Mouse (Mus musculus): Measurements from ENCODE around the gene Phyhd1.

The Phyhd1 gene

GRCm38 (mm10) chr2:30285416-30286181 lies 19.6 kb downstream of the Phyhd1 start:
- DNase-seq, result no peak

DNA sequence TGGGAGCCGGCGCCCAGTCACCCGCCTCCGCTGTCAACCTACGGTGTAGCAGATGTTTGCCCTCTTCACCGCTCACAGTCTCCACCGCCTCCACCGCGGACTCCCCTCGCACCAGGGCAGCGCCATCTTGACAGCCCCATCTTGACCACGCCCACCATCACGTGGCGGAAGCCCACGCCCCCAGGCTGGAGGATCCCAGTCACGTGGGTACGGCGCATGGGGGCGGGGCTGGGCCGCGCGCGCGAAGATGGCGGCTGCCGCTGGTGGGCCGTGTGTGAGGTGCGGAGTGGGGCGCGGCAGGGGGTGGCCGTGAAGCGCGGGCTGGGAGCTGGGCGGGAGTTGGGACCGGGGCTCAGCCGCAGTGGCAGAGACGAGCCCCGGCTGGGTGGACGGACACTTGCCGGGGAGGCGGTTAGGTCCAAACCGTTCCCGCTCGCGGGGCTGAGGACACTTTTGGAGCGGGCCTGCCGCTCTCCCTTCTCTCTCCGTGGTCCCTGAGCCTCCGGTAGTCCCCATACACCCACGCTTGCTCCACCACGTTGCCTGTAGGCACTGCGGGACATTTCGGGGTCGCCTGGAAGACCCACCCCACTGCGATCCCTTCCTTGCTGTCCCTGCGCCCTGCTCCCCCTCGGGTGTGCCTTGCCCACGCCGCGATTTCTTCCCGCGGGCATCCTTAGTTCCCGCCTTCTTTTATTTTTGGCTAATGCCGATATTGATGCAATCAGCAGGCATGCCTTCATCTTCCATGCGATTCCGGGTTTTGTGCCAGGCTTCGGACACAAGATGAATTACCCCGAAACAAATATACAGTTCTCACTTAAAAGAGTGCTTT lies 20.4 kb downstream of the Phyhd1 start, which contains the start of the genes Dolk and Nup188:
Gene Dolk, minus strand, starts transcription at position 143 of the 835 bp plus-strand sequence.
Gene Nup188, plus strand, starts transcription at position 206 of the 835 bp plus-strand sequence.
- peak; percentile 95 for DNase-seq

DNA sequence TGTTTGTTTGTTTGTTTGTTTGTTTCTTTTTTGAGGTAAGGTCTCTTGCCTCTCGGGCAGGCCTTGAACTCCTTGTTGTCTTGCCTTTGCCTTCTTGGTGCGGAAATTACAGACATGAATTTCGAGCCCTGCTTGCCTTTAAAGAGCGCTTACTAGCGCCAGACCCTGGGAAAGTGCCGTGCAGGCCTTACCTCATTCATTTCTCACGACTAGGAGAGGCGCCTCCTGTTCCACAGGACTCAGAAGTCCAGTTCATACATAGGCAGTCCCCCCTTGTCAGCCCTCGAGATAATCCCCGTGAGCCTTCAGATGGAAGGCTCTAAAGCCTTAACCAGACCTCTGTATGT lies 21.0 kb downstream of the Phyhd1 start:
- DNase-seq, result no peak

DNA sequence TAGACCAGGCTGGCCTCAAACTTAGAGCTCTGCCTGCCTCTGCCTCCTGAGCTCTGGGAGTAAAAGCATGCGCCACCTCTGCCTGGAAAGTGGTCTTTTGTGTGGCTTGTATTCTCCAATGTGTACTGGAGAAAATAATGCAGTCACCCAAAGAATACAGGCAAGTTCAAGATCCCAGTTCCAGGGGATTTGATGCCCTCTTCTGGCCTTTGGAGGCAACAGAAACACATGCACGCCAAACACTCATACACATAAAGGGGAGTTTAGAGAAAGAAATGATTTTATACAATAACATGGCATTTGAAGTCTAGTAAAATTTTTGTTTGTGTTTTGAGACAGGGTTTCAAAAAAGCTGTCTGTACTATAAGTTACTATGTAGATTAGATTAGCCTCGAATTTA lies 33.5 kb downstream of the Phyhd1 start:
- DNase-seq, result no peak

GRCm38 (mm10) chr2:30299966-30300365 lies 34.0 kb downstream of the Phyhd1 start:
- DNase-seq, result no peak

DNA sequence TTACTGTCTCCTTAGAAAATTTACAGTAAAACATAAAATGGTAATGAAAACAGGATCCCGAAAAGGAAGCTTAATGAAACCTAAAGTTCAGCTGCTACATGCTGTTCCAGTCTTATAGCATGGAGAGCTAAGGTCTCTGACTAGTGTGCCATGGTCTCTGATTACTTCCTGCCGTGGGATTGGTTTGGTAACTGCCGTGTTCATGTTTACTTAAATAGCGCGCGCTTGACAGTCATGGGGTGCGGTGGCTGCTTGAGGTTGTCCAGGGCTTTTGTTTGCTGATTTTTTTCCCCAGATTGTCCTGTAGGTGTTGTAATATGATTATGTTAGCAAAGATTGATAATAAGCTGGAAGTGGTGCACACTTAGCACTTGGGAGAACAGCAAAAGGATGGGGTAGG lies 40.1 kb downstream of the Phyhd1 start:
- no peak for DNase-seq

DNA sequence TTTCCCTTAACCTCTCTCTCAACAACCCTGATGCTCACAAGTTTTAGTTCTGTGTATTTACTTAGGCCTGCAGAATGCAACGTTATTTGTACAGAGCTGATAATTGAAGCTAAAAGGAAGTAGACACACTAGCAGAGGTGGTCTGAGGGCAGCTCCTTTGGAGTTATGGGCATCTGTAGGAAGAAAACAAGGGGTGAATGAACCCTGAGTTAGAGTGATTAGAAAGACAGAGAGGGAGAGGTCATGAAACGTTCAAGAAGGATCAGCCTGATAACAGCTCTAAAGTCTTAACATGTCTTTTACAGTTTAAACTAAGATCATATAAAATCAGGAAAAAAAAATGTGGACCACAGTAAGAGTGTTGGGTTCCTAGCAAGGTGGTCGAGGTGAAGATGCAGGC lies 43.3 kb downstream of the Phyhd1 start:
- no peak for DNase-seq

DNA sequence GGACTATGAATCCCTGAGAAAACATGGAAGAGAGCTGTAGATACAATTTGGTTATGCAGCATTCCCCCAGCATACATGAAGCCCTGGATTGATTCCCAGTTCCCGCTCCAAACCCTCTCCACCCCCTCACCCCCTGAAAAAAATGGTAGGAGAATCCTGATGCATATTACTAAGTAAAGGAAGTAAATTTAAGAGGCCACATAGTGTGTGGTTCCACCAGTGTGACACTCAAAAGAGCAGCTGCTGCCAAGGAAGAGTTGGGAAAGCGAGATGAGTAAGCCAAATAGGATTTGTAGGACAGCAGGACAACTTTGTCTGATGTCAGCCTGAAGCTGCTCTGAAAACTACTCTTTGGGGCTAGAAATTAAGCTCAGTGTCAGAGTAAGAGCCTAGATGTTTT lies 45.5 kb downstream of the Phyhd1 start:
- no peak for DNase-seq

GRCm38 (mm10) chr2:30316136-30316535 lies 50.1 kb downstream of the Phyhd1 start:
- DNase-seq, result no peak

- DNase-seq, result no peak
Measured at GRCm38 (mm10) chr2:30316955-30317354, 51.0 kb downstream of the Phyhd1 start.

- no peak for DNase-seq
Measured at GRCm38 (mm10) chr2:30319260-30319659, 53.3 kb downstream of the Phyhd1 start.

- no peak for DNase-seq
Measured at GRCm38 (mm10) chr2:30323111-30323510, 57.1 kb downstream of the Phyhd1 start.

- no peak for DNase-seq
Measured at GRCm38 (mm10) chr2:30325296-30325695, 59.3 kb downstream of the Phyhd1 start.

- no peak for DNase-seq
Measured at GRCm38 (mm10) chr2:30327276-30327675, 61.3 kb downstream of the Phyhd1 start.

DNA sequence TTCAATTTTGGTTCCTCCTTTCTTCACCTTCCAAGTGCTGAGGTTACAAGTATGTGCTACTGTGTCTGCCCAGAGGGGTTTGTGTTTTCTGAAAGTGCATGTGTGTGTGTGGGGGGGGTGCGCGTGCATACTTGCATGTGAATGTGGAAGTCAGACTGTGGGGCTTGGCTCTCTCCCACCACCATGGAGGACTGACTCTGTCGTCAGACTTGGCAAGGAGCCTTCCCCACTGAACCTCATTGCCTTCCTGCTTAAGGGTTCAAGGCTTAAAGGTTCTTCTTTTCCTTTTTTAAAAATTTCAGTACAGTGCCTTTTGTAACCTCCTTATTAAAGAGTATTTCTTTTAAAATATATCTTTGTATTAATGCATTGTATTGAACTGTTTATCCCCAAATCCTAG lies 62.8 kb downstream of the Phyhd1 start:
- no peak for DNase-seq
